Mouse (Mus musculus) forebrain, embryonic 11.5 days (tissue): ENCODE results near the gene Enpp7. TPM values are rescaled to one million over a fixed set of nuclear protein-coding genes. Genes with fewer than 3 reads are reported as not detected.

Experiments used
- ATAC-seq: fragments of 200-750 bp; cut with Nextera tagmentation; replicated peaks from 2 replicates; pipeline ENCODE4 v1.8.0; 2017; ENCODE audit warnings: moderate TSS enrichment; ENCODE audit not compliant: low FRiP score
- DNase-seq: peaks from one replicate; pipeline ENCODE4 v3.0.0-alpha.2; 2017; ENCODE audit warnings: low spot score
- H3K27ac ChIP-seq: fragments of 300-500 bp; sonication (generic); 2 replicates; pipeline ENCODE4 v1.5.1; 2014; ENCODE audit warnings: low read depth, low read length
- H3K27me3 ChIP-seq: fragments of 300-500 bp; sonication (generic); 2 replicates; pipeline ENCODE4 v1.6.1; 2014; ENCODE audit warnings: mild to moderate bottlenecking, low read length, mixed read lengths; ENCODE audit not compliant: control insufficient read depth, insufficient read depth
- H3K36me3 ChIP-seq: fragments of 300-500 bp; sonication (generic); 2 replicates; pipeline ENCODE4 v1.6.1; 2014; ENCODE audit warnings: mild to moderate bottlenecking, low read length, moderate library complexity, mixed read lengths; ENCODE audit not compliant: control insufficient read depth, insufficient read depth
- H3K4me1 ChIP-seq: fragments of 300-500 bp; sonication (generic); replicated peaks from 2 replicates; pipeline ENCODE4 v1.6.1; 2014; ENCODE audit warnings: low read length, mixed read lengths; ENCODE audit not compliant: control insufficient read depth, insufficient read depth
- H3K4me2 ChIP-seq: fragments of 300-500 bp; sonication (generic); 2 replicates; pipeline ENCODE4 v1.6.1; 2014; ENCODE audit warnings: low read depth, mild to moderate bottlenecking, low read length, moderate library complexity, mixed read lengths; ENCODE audit not compliant: severe bottlenecking
- H3K4me3 ChIP-seq: fragments of 300-500 bp; sonication (generic); 2 replicates; pipeline ENCODE4 v1.5.1; 2014; ENCODE audit warnings: low read depth, low read length
- H3K9ac ChIP-seq: fragments of 300-500 bp; sonication (generic); 2 replicates; pipeline ENCODE4 v1.6.1; 2014; ENCODE audit warnings: low read length
- H3K9me3 ChIP-seq: fragments of 300-500 bp; sonication (generic); 2 replicates; pipeline ENCODE4 v1.6.1; 2016; ENCODE audit warnings: low read length, mixed read lengths; ENCODE audit not compliant: control insufficient read depth
- WGBS: fragments of 180-500 bp; shearing (Covaris S2); extraction: QIAGEN DNeasy Blood & Tissue Kit; methylation state at CpG from one replicate; pipeline ENCODE4 v1.1.7; 2014; 5-methylcytosine and 5-hydroxymethylcytosine counted together
- polyA plus RNA-seq: library from polyadenylated mRNA; unstranded; fragments of >200 nt; fragmentation: Nextera tagmentation; extraction: Ambion mirVana; gene quantifications from 2 replicates; pipeline ENCODE4 v1.2.1, GENCODE M21; 2014

The Enpp7 gene
- polyA plus RNA-seq, 1 experiment from 2014 or later = not detected

GRCm38 (mm10) chr11:119022068-119022894 is 34.3 kb downstream of the Enpp7 start:
- H3K4me3 ChIP-seq = peak overlapping the region; percentile 92
- peak overlapping the region; percentile 93 for H3K4me2 ChIP-seq
- DNase-seq = no peak
- H3K27me3 ChIP-seq = peaks cover 8% of the 10 kb centered on the region
- 5% methylated on average over 42 of the region's 42 CpGs for WGBS
- H3K9me3 ChIP-seq = no peaks in the 10 kb centered on the region
- ATAC-seq = no peak
- peaks cover 9% of the 10 kb centered on the region for H3K36me3 ChIP-seq
- peak overlapping the region; percentile 90 for H3K27ac ChIP-seq
- H3K9ac ChIP-seq = peak overlapping the region; percentile 98
- H3K4me1 ChIP-seq = peaks cover 23% of the 10 kb centered on the region

- H3K4me2 ChIP-seq = peak within 1 kb of the TSS; percentile 93
- H3K36me3 ChIP-seq = peaks cover 15% of the 10 kb centered on the region
- DNase-seq (peak; percentile 96), ATAC-seq (peak; percentile 92)
- peaks cover 19% of the 10 kb centered on the region for H3K4me1 ChIP-seq
- under 1% methylated on average over 90 of the region's 99 CpGs for WGBS
- peak within 1 kb of the TSS; percentile 90 for H3K27ac ChIP-seq
- peak within 1 kb of the TSS; percentile 92 for H3K4me3 ChIP-seq
- peak within 1 kb of the TSS; percentile 98 for H3K9ac ChIP-seq
- peaks cover 8% of the 10 kb centered on the region for H3K27me3 ChIP-seq
- no peaks in the 10 kb centered on the region for H3K9me3 ChIP-seq
Measured at GRCm38 (mm10) chr11:119022895-119023615, 35.1 kb downstream of the Enpp7 start, which contains the start of gene Cbx2. Gene Cbx2, plus strand, starts transcription at chr11:119022962.

GRCm38 (mm10) chr11:119023616-119023980 is 35.6 kb downstream of the Enpp7 start:
- H3K4me2 ChIP-seq = peak overlapping the region; percentile 93
- peak overlapping the region; percentile 98 for H3K9ac ChIP-seq
- H3K36me3 ChIP-seq = peaks cover 20% of the 10 kb centered on the region
- H3K9me3 ChIP-seq = no peaks in the 10 kb centered on the region
- H3K27me3 ChIP-seq = peaks cover 8% of the 10 kb centered on the region
- H3K4me1 ChIP-seq = peaks cover 19% of the 10 kb centered on the region
- DNase-seq = peak; percentile 88
- no peak; the same call in none of the 2 replicates for ATAC-seq
- peak overlapping the region; percentile 90 for H3K27ac ChIP-seq
- H3K4me3 ChIP-seq = peak overlapping the region; percentile 92
- 1% methylated on average over 15 of the region's 15 CpGs for WGBS

- Histone ChIP-seq H3K4me1 (peaks cover 19% of the 10 kb centered on the region), H3K27me3 (peaks cover 8% of the 10 kb centered on the region), H3K27ac (peak overlapping the region; percentile 90; the same call in 1 of the 2 replicates), H3K9ac (peak overlapping the region; percentile 98), H3K9me3 (no peaks in the 10 kb centered on the region), H3K4me2 (peak overlapping the region; percentile 93), H3K4me3 (peak overlapping the region; percentile 92), H3K36me3 (peaks cover 26% of the 10 kb centered on the region)
- DNase-seq (no peak), ATAC-seq (no peak)
- WGBS = 17% methylated on average over 7 of the region's 7 CpGs
Measured at GRCm38 (mm10) chr11:119024260-119024659, 36.3 kb downstream of the Enpp7 start.

GRCm38 (mm10) chr11:119026203-119026602 is 38.2 kb downstream of the Enpp7 start:
- Histone ChIP-seq H3K36me3 (peaks cover 34% of the 10 kb centered on the region), H3K4me3 (no peak overlapping the region)

GRCm38 (mm10) chr11:119033874-119034558 is 46.0 kb downstream of the Enpp7 start:
- no peak overlapping the region for H3K27ac ChIP-seq
- ATAC-seq (peak; percentile 59), DNase-seq (peak; percentile 90)
- no peak overlapping the region for H3K9ac ChIP-seq
- H3K4me3 ChIP-seq = 0 out of 2 replicates have a peak overlapping the region, but pooled peaks have one; percentile 5
- H3K9me3 ChIP-seq = no peaks in the 10 kb centered on the region
- 1% methylated on average over 26 of the region's 26 CpGs for WGBS
- H3K4me2 ChIP-seq = peak overlapping the region; percentile 13
- peaks cover 27% of the 10 kb centered on the region for H3K4me1 ChIP-seq
- H3K27me3 ChIP-seq = peaks cover 43% of the 10 kb centered on the region
- H3K36me3 ChIP-seq = peaks cover 11% of the 10 kb centered on the region; the same call in 1 of the 2 replicates

More at GRCm38 (mm10) chr11:119026203-119026602, 38.2 kb downstream of the Enpp7 start:
- Histone ChIP-seq H3K27me3 (peaks cover 6% of the 10 kb centered on the region), H3K4me2 (no peak overlapping the region), H3K9ac (no peak overlapping the region), H3K4me1 (peaks cover 19% of the 10 kb centered on the region), H3K9me3 (no peaks in the 10 kb centered on the region), H3K27ac (no peak overlapping the region)
- WGBS = 81% methylated on average over 12 of the region's 12 CpGs
- DNase-seq (no peak), ATAC-seq (no peak)

GRCm38 (mm10) chr11:119034635-119035034 is 46.6 kb downstream of the Enpp7 start:
- Histone ChIP-seq H3K27me3 (peaks cover 49% of the 10 kb centered on the region), H3K4me1 (peaks cover 33% of the 10 kb centered on the region), H3K27ac (no peak overlapping the region), H3K4me2 (peak overlapping the region; percentile 13), H3K9ac (no peak overlapping the region), H3K9me3 (no peaks in the 10 kb centered on the region), H3K4me3 (0 out of 2 replicates have a peak overlapping the region, but pooled peaks have one; percentile 5), H3K36me3 (peaks cover 5% of the 10 kb centered on the region; the same call in 1 of the 2 replicates)
- WGBS = under 1% methylated on average over 19 of the region's 19 CpGs
- ATAC-seq (no peak), DNase-seq (no peak)

- under 1% methylated on average over 21 of the region's 21 CpGs for WGBS
- Histone ChIP-seq H3K9ac (no peak overlapping the region), H3K27me3 (peaks cover 51% of the 10 kb centered on the region), H3K4me1 (peaks cover 38% of the 10 kb centered on the region), H3K4me3 (peak overlapping the region; percentile 3), H3K36me3 (peaks cover 4% of the 10 kb centered on the region; the same call in 1 of the 2 replicates), H3K4me2 (0 out of 2 replicates have a peak overlapping the region, but pooled peaks have one; percentile 5), H3K9me3 (no peaks in the 10 kb centered on the region), H3K27ac (no peak overlapping the region)
- DNase-seq (no peak), ATAC-seq (no peak)
Measured at GRCm38 (mm10) chr11:119035094-119035685, 47.2 kb downstream of the Enpp7 start.
